Mouse (Mus musculus) cerebellum, adult 18-20 months (tissue): Measurements from ENCODE around the gene Olfr815.
"Not testable (repeated sequence)": the region's sequence is repeated elsewhere in the genome, so short reads cannot be mapped to it uniquely, and the experiment has no call there.

Experiments used
- DNase-seq, 2 experiments: peaks; one replicate each; pipeline ENCODE4 v3.0.0; 2021

Olfr815 gene

DNA sequence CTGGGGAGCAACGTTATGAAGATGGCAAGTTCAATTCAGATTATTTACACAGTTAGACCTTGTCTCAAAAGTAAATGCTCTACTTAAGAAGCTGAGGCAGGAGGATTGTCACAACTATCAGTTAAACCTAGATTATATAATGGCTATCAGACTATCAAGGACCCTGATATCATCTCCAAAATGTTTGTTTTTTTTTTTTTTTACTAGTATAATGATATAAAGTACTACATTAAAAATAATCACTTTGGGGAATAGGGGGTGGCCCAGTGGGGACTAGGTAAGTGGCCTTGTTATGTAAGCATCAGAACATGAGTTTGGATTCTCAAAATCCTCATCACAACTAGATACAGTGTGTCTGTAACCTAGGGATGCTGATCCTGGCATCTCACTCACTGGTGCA lies at the start of gene Olfr815:
Gene Olfr815, minus strand, starts transcription at position 101 of the 400 bp plus-strand sequence.
- DNase-seq = not testable (repeated sequence)

DNA sequence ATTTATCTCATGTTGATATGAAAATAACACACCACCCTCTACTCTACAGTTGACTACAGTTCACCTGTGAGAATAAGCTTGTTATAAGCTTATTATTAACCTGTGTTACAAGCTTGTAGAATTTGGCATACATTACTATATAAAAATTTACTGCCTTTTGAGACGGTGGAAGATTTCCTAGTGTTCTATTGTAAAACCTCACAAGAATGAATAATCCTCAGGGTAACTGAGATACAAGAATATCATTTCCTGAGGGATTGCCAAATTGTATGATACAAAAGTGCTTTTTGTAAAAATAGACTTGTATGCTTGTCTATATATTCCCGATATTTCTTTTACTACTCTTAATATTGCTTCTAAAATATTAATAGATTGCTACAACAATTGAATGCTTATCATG lies 43.3 kb upstream of the Olfr815 start, which contains the start of gene Olfr818:
Gene Olfr818, minus strand, starts transcription at position 101 of the 400 bp plus-strand sequence.
- DNase-seq = no peak

GRCm38 (mm10) chr10:129915497-129915896 lies 9.8 kb upstream of the Olfr815 start, which contains the start of gene Olfr816:
Gene Olfr816 (minus strand): TSS chr10:129915597.
- DNase-seq = no peak

GRCm38 (mm10) chr10:129885934-129886333 lies 19.7 kb downstream of the Olfr815 start:
- no peak for DNase-seq

DNA sequence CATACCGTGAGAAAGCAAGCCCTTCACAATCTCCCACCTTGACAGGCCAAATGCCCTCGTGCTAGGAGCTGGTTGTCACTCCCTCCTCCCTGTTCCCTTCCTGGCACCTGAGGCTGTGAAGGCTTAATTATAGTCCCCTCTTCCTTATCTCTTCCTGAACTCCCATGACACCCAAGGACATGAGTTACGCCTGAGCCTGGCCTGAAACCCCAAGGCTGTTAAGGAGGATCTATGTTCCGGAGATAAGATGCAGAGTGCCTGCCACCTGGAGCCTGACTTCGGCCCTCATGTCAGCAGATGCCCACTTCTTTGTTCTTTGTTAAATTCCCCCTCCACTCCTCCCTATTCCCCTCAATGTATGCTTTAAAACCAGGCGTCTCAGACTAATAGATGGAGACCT lies 20.2 kb downstream of the Olfr815 start:
- DNase-seq = not testable (repeated sequence)

GRCm38 (mm10) chr10:129879751-129880150 lies 25.9 kb downstream of the Olfr815 start, which contains the start of gene Olfr814:
Gene Olfr814 (minus strand): TSS chr10:129879851.
- not testable (repeated sequence) for DNase-seq

GRCm38 (mm10) chr10:129855067-129855466 lies 50.6 kb downstream of the Olfr815 start, which contains the start of gene Olfr813:
Gene Olfr813 (plus strand): TSS chr10:129855367.
- no peak for DNase-seq
